Mouse (Mus musculus) limb, embryonic 13.5 days (tissue): ENCODE measurements around the gene Tsc22d4. TPM values are rescaled to one million over a fixed set of nuclear protein-coding genes. Genes with fewer than 3 reads are reported as not detected.
A peak's percentile ranks its signal among the peaks of the same experiment; 100 is the strongest.

Source experiments
- ATAC-seq: fragments of 200-750 bp; cut with Nextera tagmentation; 2 replicates; pipeline ENCODE4 v1.8.0; 2017; ENCODE audit warnings: low read depth, moderate number of reproducible peaks, moderate TSS enrichment; ENCODE audit not compliant: low FRiP score
- H3K27ac ChIP-seq: fragments of 300-500 bp; sonication (generic); 2 replicates; pipeline ENCODE4 v1.5.1; 2015; ENCODE audit warnings: inconsistent platforms, mild to moderate bottlenecking, moderate library complexity
- H3K27me3 ChIP-seq: fragments of 300-500 bp; sonication (generic); 2 replicates; pipeline ENCODE4 v1.6.1; 2015; ENCODE audit warnings: mild to moderate bottlenecking, inconsistent platforms
- H3K36me3 ChIP-seq: fragments of 300-500 bp; sonication (generic); 2 replicates; pipeline ENCODE4 v1.6.1; 2015; ENCODE audit warnings: inconsistent platforms, mild to moderate bottlenecking, moderate library complexity
- H3K4me1 ChIP-seq: fragments of 300-500 bp; sonication (generic); 2 replicates; pipeline ENCODE4 v1.6.1; 2015; ENCODE audit warnings: inconsistent platforms
- H3K4me2 ChIP-seq: fragments of 300-500 bp; sonication (generic); replicated peaks from 2 replicates; pipeline ENCODE4 v1.6.1; 2015; ENCODE audit warnings: inconsistent platforms, mild to moderate bottlenecking, moderate library complexity
- H3K4me3 ChIP-seq: fragments of 300-500 bp; sonication (generic); 2 replicates; pipeline ENCODE4 v1.5.1; 2015; ENCODE audit warnings: moderate library complexity, mild to moderate bottlenecking, inconsistent platforms
- H3K9ac ChIP-seq: fragments of 300-500 bp; sonication (generic); 2 replicates; pipeline ENCODE4 v1.6.1; 2015; ENCODE audit warnings: mild to moderate bottlenecking, inconsistent platforms
- H3K9me3 ChIP-seq: fragments of 300-500 bp; sonication (generic); 2 replicates; pipeline ENCODE4 v1.6.1; 2016; ENCODE audit warnings: inconsistent platforms
- WGBS: fragments of 180-500 bp; shearing (Covaris S2); methylation state at CpG from one replicate; pipeline ENCODE4 v1.1.7; 2015; 5-methylcytosine and 5-hydroxymethylcytosine counted together
- polyA plus RNA-seq: library from polyadenylated mRNA; unstranded; fragments of >200 nt; fragmentation: Nextera tagmentation; extraction: Ambion mirVana; gene quantifications from 2 replicates; pipeline ENCODE4 v1.2.1, GENCODE M21; 2015

Tsc22d4 gene
- polyA plus RNA-seq, 1 experiment from 2014 or later: 128 TPM

DNA sequence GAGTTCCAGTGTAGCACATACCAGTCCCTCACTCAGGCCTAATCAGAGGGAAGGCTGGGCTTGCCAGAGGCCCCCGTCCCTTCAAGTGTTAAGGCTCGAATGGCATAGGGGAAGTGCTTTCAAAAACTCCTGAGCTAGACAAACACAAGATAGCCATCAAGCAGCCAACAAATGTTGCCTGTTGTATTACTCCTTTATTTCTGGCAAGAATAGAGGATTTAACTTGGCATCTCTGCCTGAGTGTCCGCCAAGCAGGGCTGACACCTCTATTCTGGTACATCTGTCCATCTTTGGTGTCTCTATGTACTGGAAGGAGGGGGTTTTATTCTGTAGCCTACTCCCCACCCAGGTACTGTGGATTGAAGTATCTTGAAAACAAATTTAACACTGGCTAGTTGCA, 10.6 kb downstream of the Tsc22d4 start:
- no peaks in the 10 kb centered on the region for H3K27me3 ChIP-seq
- H3K4me3 ChIP-seq: no peak overlapping the region
- 79% methylated on average over 3 of the region's 3 CpGs for WGBS
- H3K4me1 ChIP-seq: peaks cover 7% of the 10 kb centered on the region; the same call in 1 of the 2 replicates
- ATAC-seq: no peak
- H3K9ac ChIP-seq: no peak overlapping the region
- no peak overlapping the region for H3K27ac ChIP-seq
- no peaks in the 10 kb centered on the region for H3K9me3 ChIP-seq
- peaks cover 76% of the 10 kb centered on the region for H3K36me3 ChIP-seq
- no peak overlapping the region for H3K4me2 ChIP-seq

DNA sequence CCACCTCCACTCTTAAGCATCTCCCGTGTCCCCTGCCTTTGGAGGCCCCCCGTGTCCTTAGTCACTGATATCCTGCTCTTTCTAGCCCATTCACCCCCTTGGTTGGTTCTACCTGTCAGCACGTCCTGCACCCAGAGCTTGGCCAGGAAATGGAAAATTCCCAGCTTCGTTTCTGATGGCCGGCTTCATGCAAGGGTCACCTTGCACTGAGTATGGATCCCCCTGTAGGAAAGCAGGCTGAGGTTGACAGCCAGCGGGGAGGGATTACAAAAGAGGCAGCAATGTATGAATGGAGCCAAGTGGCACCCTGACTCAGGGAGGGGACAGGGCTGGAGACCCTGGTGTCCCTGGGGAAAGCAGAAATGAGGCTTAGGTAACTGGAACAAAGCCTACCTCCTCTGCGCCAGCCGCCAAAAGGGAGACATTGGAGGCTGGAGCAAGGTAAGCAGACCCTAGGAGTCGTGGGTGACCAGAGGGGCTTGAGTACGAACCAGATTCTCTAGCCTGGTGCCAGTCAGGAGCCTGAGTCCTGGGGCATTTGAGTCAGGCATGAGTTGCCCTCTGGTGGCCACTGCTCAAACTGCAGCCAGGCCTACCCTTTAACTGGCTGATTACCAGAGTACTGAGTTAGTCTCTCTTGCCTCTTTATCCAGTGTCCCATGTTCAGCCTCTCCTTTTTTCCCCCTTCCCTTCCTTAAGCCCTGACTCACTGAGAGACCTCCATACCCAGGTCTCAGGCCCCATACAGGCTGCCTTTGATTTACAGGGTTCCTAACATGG, 11.5 kb downstream of the Tsc22d4 start:
- peaks cover 67% of the 10 kb centered on the region for H3K36me3 ChIP-seq
- no peak overlapping the region for H3K4me3 ChIP-seq
- WGBS: 44% methylated on average over 10 of the region's 10 CpGs
- 0 out of 2 replicates have a peak, but pooled peaks have one; percentile 24 for ATAC-seq
- H3K27ac ChIP-seq: no peak overlapping the region
- no peaks in the 10 kb centered on the region for H3K9me3 ChIP-seq
- peaks cover 7% of the 10 kb centered on the region; the same call in 1 of the 2 replicates for H3K4me1 ChIP-seq
- H3K4me2 ChIP-seq: no peak overlapping the region
- no peaks in the 10 kb centered on the region for H3K27me3 ChIP-seq
- no peak overlapping the region; the same call in 1 of the 2 replicates for H3K9ac ChIP-seq

DNA sequence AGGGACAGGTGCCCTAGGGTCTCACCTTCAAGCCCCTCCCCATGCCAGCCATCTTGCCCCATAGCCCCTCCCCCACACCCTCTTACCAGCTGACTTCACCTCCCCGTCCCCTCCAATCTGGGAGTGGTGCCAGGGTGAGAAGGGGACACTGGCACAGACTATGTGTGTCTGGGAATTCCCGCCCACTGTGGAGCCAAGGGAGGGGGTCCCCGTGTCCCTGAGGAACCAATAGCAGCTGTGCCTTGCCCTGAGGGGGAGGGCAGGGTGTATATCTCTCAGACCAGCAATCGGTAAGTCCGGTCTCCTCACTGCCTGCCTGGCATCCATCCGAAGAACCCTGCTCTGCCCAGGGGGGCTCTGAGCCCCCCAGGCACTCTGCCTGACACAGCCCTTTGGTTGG, 12.4 kb downstream of the Tsc22d4 start:
- 76% methylated on average over 6 of the region's 6 CpGs for WGBS
- H3K27me3 ChIP-seq: no peaks in the 10 kb centered on the region
- no peak overlapping the region for H3K4me3 ChIP-seq
- no peak overlapping the region for H3K27ac ChIP-seq
- H3K36me3 ChIP-seq: peaks cover 59% of the 10 kb centered on the region
- H3K4me2 ChIP-seq: no peak overlapping the region
- H3K9me3 ChIP-seq: no peaks in the 10 kb centered on the region
- H3K9ac ChIP-seq: peak overlapping the region; percentile 2; the same call in 1 of the 2 replicates
- H3K4me1 ChIP-seq: peaks cover 7% of the 10 kb centered on the region; the same call in 1 of the 2 replicates
- ATAC-seq: no peak

DNA sequence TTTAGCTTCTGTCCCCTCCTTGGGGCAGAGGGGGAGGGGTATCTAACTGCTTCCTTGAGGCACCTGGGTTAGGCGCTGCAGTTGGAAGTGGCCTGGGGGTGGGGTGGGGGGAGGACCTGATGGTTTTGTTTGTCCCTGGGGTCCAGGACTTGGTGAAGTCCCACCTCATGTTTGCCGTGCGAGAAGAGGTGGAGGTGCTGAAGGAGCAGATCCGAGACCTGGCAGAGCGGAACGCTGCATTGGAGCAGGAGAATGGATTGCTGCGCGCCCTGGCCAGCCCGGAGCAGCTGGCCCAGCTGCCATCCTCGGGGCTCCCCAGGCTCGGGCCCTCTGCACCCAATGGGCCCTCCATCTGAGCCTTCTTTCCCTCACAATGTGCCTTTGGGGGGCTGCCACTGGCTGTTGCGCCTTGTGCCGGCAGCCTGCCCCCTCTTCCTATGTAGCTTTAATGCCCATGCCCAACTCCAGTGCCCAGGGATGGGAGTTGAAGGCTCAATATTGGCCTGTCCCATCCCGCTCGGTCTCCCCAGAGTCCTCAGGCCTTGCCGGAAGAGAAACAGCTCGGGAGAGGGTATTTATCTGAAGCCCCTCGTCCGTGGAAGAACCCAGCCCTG, 13.5 kb downstream of the Tsc22d4 start:
- no peak for ATAC-seq
- Histone ChIP-seq H3K9me3 (no peaks in the 10 kb centered on the region), H3K27ac (0 out of 2 replicates have a peak overlapping the region, but pooled peaks have one; percentile 3), H3K27me3 (no peaks in the 10 kb centered on the region), H3K4me2 (no peak overlapping the region), H3K4me3 (no peak overlapping the region), H3K9ac (no peak overlapping the region), H3K36me3 (peaks cover 48% of the 10 kb centered on the region), H3K4me1 (0 out of 2 replicates have a peak, but pooled peaks cover 7% of the 10 kb centered on the region)
- WGBS: 90% methylated on average over 19 of the region's 19 CpGs

DNA sequence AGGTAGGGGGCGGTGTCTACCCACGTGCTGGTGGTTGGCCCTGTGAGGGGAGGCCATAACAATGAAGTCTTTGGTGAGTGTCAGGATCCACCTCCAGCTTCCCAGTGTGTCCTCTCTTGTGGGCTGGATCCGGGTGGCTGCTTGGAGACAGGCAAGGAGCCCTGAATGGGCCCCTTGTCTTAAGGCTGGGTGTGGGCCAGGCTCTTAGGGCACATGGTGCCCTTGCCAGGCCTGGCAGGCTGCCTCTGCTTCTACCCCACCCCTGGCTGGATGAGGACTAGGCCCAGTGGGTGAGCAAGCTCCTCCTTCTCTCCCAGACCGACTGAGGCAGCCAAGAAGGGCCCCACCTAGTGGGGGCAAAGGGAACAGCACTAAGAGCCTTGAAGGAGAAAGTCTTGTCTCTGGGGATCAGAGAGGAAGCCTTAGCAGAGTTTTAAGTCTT, 14.5 kb downstream of the Tsc22d4 start:
- H3K4me3 ChIP-seq: no peak overlapping the region
- H3K4me2 ChIP-seq: no peak overlapping the region
- ATAC-seq: peak; percentile 37; the same call in 1 of the 2 replicates
- H3K36me3 ChIP-seq: peaks cover 44% of the 10 kb centered on the region
- H3K4me1 ChIP-seq: 0 out of 2 replicates have a peak, but pooled peaks cover 7% of the 10 kb centered on the region
- no peaks in the 10 kb centered on the region for H3K9me3 ChIP-seq
- H3K27ac ChIP-seq: 0 out of 2 replicates have a peak overlapping the region, but pooled peaks have one; percentile 3
- no peak overlapping the region for H3K9ac ChIP-seq
- WGBS: 36% methylated on average over 4 of the region's 4 CpGs
- H3K27me3 ChIP-seq: no peaks in the 10 kb centered on the region

DNA sequence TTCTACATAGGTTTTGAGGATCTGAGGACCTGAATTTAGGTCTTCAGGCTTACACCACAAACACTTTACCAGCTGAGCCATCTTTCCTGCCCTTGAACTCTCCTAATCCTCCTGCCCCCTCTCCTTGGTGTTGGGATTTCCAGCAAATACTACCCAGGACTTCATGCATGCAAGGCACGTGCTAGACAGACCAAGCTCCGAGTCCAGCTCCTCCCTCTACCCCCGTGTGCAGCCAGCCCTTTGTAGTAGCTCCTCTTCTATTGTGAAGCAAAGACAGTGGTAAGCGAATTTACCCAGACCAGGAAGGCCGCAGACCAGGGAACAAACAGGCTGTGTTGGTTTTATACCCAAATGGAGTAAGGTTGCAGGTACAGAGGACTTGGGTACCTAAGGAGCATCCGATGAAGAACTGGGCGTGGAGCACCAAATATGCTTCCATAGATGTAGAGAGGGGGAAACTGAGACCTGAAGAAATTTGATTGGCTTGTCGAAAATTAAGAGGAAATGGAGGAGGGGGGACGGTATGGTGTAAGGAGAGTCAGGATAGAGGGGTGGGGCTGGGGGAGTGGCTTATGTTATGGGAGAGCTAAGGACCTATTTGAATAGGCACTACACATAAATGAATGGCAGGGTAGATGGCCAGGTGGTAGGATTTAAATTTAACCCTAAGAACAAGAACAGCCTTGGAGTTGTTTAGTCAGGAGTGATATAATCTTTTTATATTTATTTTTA, 19.2 kb downstream of the Tsc22d4 start:
- 65% methylated on average over 9 of the region's 9 CpGs for WGBS
- Histone ChIP-seq H3K27ac (no peak overlapping the region), H3K9ac (no peak overlapping the region), H3K4me3 (no peak overlapping the region), H3K4me2 (no peak overlapping the region), H3K36me3 (peaks cover 5% of the 10 kb centered on the region; the same call in 1 of the 2 replicates), H3K4me1 (0 out of 2 replicates have a peak, but pooled peaks cover 4% of the 10 kb centered on the region), H3K27me3 (no peaks in the 10 kb centered on the region), H3K9me3 (no peaks in the 10 kb centered on the region)
- ATAC-seq: no peak

DNA sequence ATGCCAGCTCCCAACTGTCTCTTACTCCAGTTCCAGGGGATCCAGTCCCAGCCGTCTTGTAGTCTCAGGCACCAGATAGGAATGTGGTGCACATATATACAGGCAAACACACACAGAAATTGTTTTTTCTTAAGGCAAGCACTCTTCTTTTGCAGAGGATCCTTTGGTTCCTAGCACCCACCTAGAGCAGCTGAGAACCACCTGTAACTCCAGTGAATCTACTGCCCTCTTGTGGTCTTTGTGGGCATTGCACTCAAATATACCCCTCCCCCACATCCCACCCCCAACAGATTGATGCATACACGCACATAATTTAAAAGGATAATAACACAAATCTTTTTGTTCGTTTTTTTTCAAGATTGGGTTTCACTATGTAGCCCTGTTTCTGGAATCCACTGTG, 20.7 kb downstream of the Tsc22d4 start:
- H3K4me3 ChIP-seq: no peak overlapping the region
- ATAC-seq: no peak
- H3K27ac ChIP-seq: no peak overlapping the region
- 45% methylated on average over 3 of the region's 3 CpGs for WGBS
- no peaks in the 10 kb centered on the region for H3K27me3 ChIP-seq
- no peaks in the 10 kb centered on the region for H3K4me1 ChIP-seq
- no peaks in the 10 kb centered on the region for H3K9me3 ChIP-seq
- H3K36me3 ChIP-seq: no peaks in the 10 kb centered on the region
- H3K4me2 ChIP-seq: no peak overlapping the region
- H3K9ac ChIP-seq: no peak overlapping the region

DNA sequence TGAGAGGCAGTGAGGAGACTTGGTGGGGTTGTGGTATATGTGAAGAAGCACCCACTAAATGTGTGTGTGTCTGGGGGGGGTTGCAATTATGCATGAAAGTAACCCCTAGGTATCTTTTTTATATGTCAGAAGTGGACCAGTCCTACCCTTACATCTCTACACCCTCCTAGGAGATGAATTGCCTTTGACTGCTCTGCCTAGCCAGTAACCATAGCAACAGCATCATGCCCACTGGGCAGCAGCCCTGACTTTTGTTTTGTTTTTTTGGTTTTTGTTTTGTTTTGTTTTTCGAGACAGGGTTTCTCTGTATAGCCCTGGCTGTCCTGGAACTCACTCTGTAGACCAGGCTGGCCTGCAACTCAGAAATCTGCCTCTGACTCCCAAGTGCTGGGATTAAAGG, 22.9 kb downstream of the Tsc22d4 start:
- no peaks in the 10 kb centered on the region for H3K36me3 ChIP-seq
- H3K4me1 ChIP-seq: no peaks in the 10 kb centered on the region
- ATAC-seq: no peak
- no peak overlapping the region for H3K4me2 ChIP-seq
- H3K9ac ChIP-seq: no peak overlapping the region
- H3K27me3 ChIP-seq: no peaks in the 10 kb centered on the region
- 57% methylated on average over 1 of the region's 1 CpGs for WGBS
- H3K9me3 ChIP-seq: no peaks in the 10 kb centered on the region
- H3K27ac ChIP-seq: no peak overlapping the region
- H3K4me3 ChIP-seq: no peak overlapping the region

DNA sequence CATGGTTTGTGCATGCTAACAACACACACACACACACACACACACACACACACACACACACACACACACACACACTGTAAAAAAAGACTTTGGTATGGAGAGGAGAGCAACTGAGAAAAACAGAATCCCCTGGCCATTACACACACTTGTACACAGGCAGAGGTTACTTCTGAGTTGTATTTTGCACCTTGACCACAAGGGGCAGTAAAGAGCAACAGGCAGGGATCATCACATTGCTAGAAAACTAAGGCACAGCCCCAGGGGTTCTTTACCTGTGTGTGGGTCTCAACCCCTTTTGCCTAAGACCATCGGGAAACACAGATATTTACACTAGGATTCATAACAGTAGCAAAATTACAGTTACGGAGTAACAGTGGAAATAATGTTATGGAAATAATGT, 25.2 kb downstream of the Tsc22d4 start:
- no peak overlapping the region for H3K27ac ChIP-seq
- no peaks in the 10 kb centered on the region for H3K4me1 ChIP-seq
- H3K36me3 ChIP-seq: no peaks in the 10 kb centered on the region
- ATAC-seq: no peak
- H3K4me2 ChIP-seq: no peak overlapping the region
- no peaks in the 10 kb centered on the region for H3K9me3 ChIP-seq
- H3K9ac ChIP-seq: no peak overlapping the region
- H3K27me3 ChIP-seq: no peaks in the 10 kb centered on the region
- 36% methylated on average over 2 of the region's 2 CpGs for WGBS
- H3K4me3 ChIP-seq: no peak overlapping the region

DNA sequence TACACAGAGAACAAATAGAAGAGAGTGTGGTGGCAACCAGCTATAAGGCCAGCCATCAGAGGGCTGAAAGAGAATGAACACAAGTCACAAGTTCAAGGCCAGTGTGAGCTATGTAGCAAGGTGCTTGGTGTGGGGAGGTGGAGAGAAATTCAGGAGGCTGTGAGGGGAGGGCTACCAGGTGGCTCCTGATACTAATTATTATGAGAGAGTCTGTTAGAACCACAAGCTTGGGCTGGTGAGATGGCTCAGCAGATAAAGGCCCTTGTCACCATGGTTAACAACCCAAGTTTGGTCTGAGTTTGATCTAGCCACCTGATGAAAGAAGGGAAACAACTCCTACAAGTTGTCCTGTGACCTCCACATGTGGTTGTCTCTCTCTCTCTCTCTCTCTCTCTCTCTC, 27.2 kb downstream of the Tsc22d4 start:
- Histone ChIP-seq H3K27me3 (no peaks in the 10 kb centered on the region), H3K4me2 (no peak overlapping the region), H3K36me3 (no peaks in the 10 kb centered on the region), H3K9me3 (no peaks in the 10 kb centered on the region), H3K4me3 (no peak overlapping the region), H3K4me1 (peaks cover 11% of the 10 kb centered on the region), H3K9ac (no peak overlapping the region), H3K27ac (no peak overlapping the region)
- ATAC-seq: no peak

DNA sequence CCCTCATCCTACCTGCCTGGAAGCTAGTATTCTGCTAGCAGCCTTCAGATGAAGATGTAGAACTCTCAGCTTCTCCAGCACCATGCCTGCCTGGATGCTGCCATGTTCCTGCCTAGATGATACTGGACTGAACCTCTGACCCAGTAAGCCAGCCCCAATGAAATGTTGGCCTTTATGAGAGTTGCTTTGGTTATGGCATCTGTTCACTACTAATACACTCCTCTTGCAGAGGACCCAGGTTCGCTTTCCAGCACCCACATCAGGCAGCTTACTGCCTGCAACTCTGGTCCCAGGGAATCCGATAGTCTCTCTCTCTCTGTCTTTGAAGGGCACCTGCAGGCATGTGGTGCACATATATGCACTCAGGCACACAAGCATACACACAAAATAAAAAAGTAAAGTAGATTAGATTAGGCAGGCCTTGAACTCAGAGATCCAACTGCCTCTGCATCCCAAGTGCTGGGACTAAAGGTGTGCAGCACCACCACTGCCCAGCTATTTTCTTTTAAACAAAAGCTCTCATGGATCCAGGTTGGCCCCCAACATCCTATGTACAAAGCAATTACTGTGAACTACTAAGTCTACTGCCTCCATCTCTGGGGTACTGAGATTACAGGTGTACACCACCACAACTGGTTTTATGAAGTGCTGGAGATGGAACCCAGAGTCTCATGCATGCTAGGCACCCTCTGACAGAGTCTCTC, 30.2 kb downstream of the Tsc22d4 start:
- no peak overlapping the region for H3K4me3 ChIP-seq
- peak overlapping the region; percentile 39; the same call in 1 of the 2 replicates for H3K27ac ChIP-seq
- H3K36me3 ChIP-seq: peaks cover 8% of the 10 kb centered on the region
- H3K9ac ChIP-seq: no peak overlapping the region
- WGBS: 93% methylated on average over 2 of the region's 2 CpGs
- peak overlapping the region; percentile 28 for H3K4me2 ChIP-seq
- ATAC-seq: no peak
- no peaks in the 10 kb centered on the region for H3K27me3 ChIP-seq
- peaks cover 30% of the 10 kb centered on the region for H3K4me1 ChIP-seq
- no peaks in the 10 kb centered on the region for H3K9me3 ChIP-seq
